Mouse (Mus musculus) CH12.LX (cell line): ENCODE measurements around the gene Imp3. TPM values are rescaled to one million over a fixed set of nuclear protein-coding genes. Genes with fewer than 3 reads are reported as not detected.
A peak's percentile ranks its signal among the peaks of the same experiment; 100 is the strongest.

ENCODE experiments used
- DNase-seq: peaks from one replicate; pipeline ENCODE4 v3.0.0-alpha.2; 2013; ENCODE audit errors: extremely low read depth
- H3K27ac ChIP-seq: 2 replicates; pipeline ENCODE4 v1.5.1; 2012; ENCODE audit warnings: low read depth, mild to moderate bottlenecking, control low read depth, moderate library complexity; ENCODE audit not compliant: insufficient read depth
- H3K27me3 ChIP-seq: replicated peaks from 2 replicates; pipeline ENCODE3; 2012; ENCODE audit warnings: inconsistent platforms
- H3K36me3 ChIP-seq, 2 experiments: replicated peaks in 1 of 2; 2 replicates each; pipeline versions ENCODE3 to v1.6.1; 2012; ENCODE audit warnings: inconsistent platforms in 1 of 2, low read length in 1 of 2, mild to moderate bottlenecking in 1 of 2, mixed read lengths in 1 of 2, moderate library complexity in 1 of 2; ENCODE audit not compliant: control insufficient read depth in 1 of 2, insufficient read depth in 1 of 2
- H3K4me1 ChIP-seq, 2 experiments: 2 replicates each; pipeline ENCODE4 v1.6.1; 2012; ENCODE audit warnings: inconsistent platforms in 1 of 2, moderate library complexity in 1 of 2; ENCODE audit not compliant: insufficient read depth in 2 of 2, control insufficient read depth in 1 of 2
- H3K4me2 ChIP-seq: 2 replicates; pipeline ENCODE4 v1.6.1; 2012; ENCODE audit warnings: low read depth, mild to moderate bottlenecking, control low read depth; ENCODE audit not compliant: poor library complexity, insufficient read depth, severe bottlenecking
- H3K4me3 ChIP-seq, 3 experiments: fragments of 150-350 bp in 1 of 3; sonication (generic) in 1 of 3; replicated peaks in 1 of 3; 2 replicates each; pipeline versions ENCODE3 to v1.5.1; 2011 to 2012; ENCODE audit warnings: low read depth in 2 of 3, low read length in 2 of 3, mild to moderate bottlenecking in 2 of 3, moderate library complexity in 2 of 3, control low read depth in 1 of 3, improper control_type of control experiment in 1 of 3, inconsistent platforms in 1 of 3, mixed read lengths in 1 of 3; ENCODE audit not compliant: poor library complexity in 1 of 3
- H3K79me2 ChIP-seq: replicated peaks from 2 replicates; pipeline ENCODE4 v1.6.1; 2012; ENCODE audit warnings: mild to moderate bottlenecking, moderate library complexity; ENCODE audit not compliant: control insufficient read depth, poor library complexity, insufficient read depth, severe bottlenecking; ENCODE audit errors: extremely low read depth
- H3K9ac ChIP-seq: 2 replicates; pipeline ENCODE4 v1.6.1; 2012; ENCODE audit warnings: low read depth, mild to moderate bottlenecking, control low read depth, moderate library complexity; ENCODE audit not compliant: insufficient read depth
- H3K9me3 ChIP-seq: replicated peaks from 2 replicates; pipeline ENCODE3; 2012; ENCODE audit warnings: low read length, inconsistent platforms, mixed read lengths
- BHLHE40 ChIP-seq: IDR thresholded peaks from 2 replicates; pipeline ENCODE4 v1.6.1; 2011; ENCODE audit warnings: mild to moderate bottlenecking, low read depth, low read length, improper control_type of control experiment
- CHD1 ChIP-seq: IDR thresholded peaks from 2 replicates; pipeline ENCODE4 v1.6.1; 2012; ENCODE audit warnings: low read depth, low read length, improper control_type of control experiment, inconsistent platforms
- E2F4 ChIP-seq: IDR thresholded peaks from 2 replicates; pipeline ENCODE4 v1.6.1; 2011; ENCODE audit warnings: low read depth, low read length, improper control_type of control experiment; ENCODE audit not compliant: insufficient replicate concordance
- EP300 ChIP-seq: IDR thresholded peaks from 2 replicates; pipeline ENCODE4 v1.6.1; 2011; ENCODE audit warnings: low read length, improper control_type of control experiment
- ETS1 ChIP-seq: conservative IDR thresholded peaks from 2 replicates; pipeline ENCODE4 v1.6.1; 2012; ENCODE audit warnings: low read depth, mild to moderate bottlenecking, inconsistent platforms, low read length, improper control_type of control experiment, moderate library complexity
- GABPA ChIP-seq: IDR thresholded peaks from 2 replicates; pipeline ENCODE4 v1.6.1; 2012; ENCODE audit warnings: low read depth, low read length, improper control_type of control experiment, inconsistent platforms; ENCODE audit not compliant: insufficient replicate concordance
- HCFC1 ChIP-seq: IDR thresholded peaks from 2 replicates; pipeline ENCODE4 v1.6.1; 2012; ENCODE audit warnings: low read depth, mild to moderate bottlenecking, inconsistent platforms, low read length, improper control_type of control experiment
- IRF4 ChIP-seq: IDR thresholded peaks from 2 replicates; pipeline ENCODE4 v1.6.1; 2014; ENCODE audit warnings: low read depth, mild to moderate bottlenecking, inconsistent platforms, low read length, improper control_type of control experiment
- MAFK ChIP-seq: IDR thresholded peaks from 2 replicates; pipeline ENCODE4 v1.6.1; 2011; ENCODE audit warnings: low read length, improper control_type of control experiment; ENCODE audit not compliant: insufficient replicate concordance
- MAZ ChIP-seq: IDR thresholded peaks from 2 replicates; pipeline ENCODE4 v1.6.1; 2012; ENCODE audit warnings: low read depth, mild to moderate bottlenecking, inconsistent platforms, low read length, improper control_type of control experiment, moderate library complexity
- MXI1 ChIP-seq: IDR thresholded peaks from 2 replicates; pipeline ENCODE4 v1.6.1; 2011; ENCODE audit warnings: mild to moderate bottlenecking, low read depth, low read length, improper control_type of control experiment
- NRF1 ChIP-seq: IDR thresholded peaks from 2 replicates; pipeline ENCODE4 v1.6.1; 2014; ENCODE audit warnings: low read depth, mild to moderate bottlenecking, inconsistent platforms, low read length, improper control_type of control experiment, moderate library complexity
- PAX5 ChIP-seq: IDR thresholded peaks from 2 replicates; pipeline ENCODE4 v1.6.1; 2012; ENCODE audit warnings: low read length, inconsistent platforms, mixed read lengths
- POLR2A ChIP-seq: IDR thresholded peaks from 2 replicates; pipeline ENCODE4 v1.6.1; 2011; ENCODE audit warnings: low read depth, mild to moderate bottlenecking, improper control_type of control experiment, low read length
- POLR2AphosphoS2 ChIP-seq: IDR thresholded peaks from 2 replicates; pipeline ENCODE4 v1.6.1; 2011; ENCODE audit warnings: low read depth, low read length, improper control_type of control experiment
- RAD21 ChIP-seq: IDR thresholded peaks from 2 replicates; pipeline ENCODE4 v1.6.1; 2011; ENCODE audit warnings: low read depth, mild to moderate bottlenecking, low read length, improper control_type of control experiment, moderate library complexity
- RCOR1 ChIP-seq: conservative IDR thresholded peaks from 2 replicates; pipeline ENCODE4 v1.6.1; 2012; ENCODE audit warnings: low read depth, mild to moderate bottlenecking, inconsistent platforms, low read length, improper control_type of control experiment
- SIN3A ChIP-seq: IDR thresholded peaks from 2 replicates; pipeline ENCODE4 v1.6.1; 2012; ENCODE audit warnings: low read length, improper control_type of control experiment, inconsistent platforms
- TBP ChIP-seq: conservative IDR thresholded peaks from 2 replicates; pipeline ENCODE4 v1.6.1; 2011; ENCODE audit warnings: low read depth, low read length, improper control_type of control experiment
- UBTF ChIP-seq: IDR thresholded peaks from 2 replicates; pipeline ENCODE4 v1.6.1; 2012; ENCODE audit warnings: low read depth, mild to moderate bottlenecking, inconsistent platforms, low read length, improper control_type of control experiment, moderate library complexity
- USF1 ChIP-seq: IDR thresholded peaks from 2 replicates; pipeline ENCODE4 v1.6.1; 2014; ENCODE audit warnings: low read depth, mild to moderate bottlenecking, inconsistent platforms, low read length, improper control_type of control experiment
- USF2 ChIP-seq: conservative IDR thresholded peaks from 2 replicates; pipeline ENCODE4 v1.6.1; 2011; ENCODE audit warnings: low read depth, low read length, improper control_type of control experiment
- ZC3H11A ChIP-seq: IDR thresholded peaks from 2 replicates; pipeline ENCODE4 v1.6.1; 2012; ENCODE audit warnings: low read depth, mild to moderate bottlenecking, inconsistent platforms, low read length, improper control_type of control experiment
- ZKSCAN1 ChIP-seq: IDR thresholded peaks from 2 replicates; pipeline ENCODE4 v1.6.1; 2012; ENCODE audit warnings: low read depth, inconsistent platforms, low read length, improper control_type of control experiment, borderline replicate concordance
- dilution Hi-C: fragments of 300-500 bp; cut with MboI; formaldehyde crosslinking; loops from 2 replicates; pipeline ENCODE4 v1.14.3; 2020; ENCODE audit warnings: low sequenced_read_pairs; ENCODE audit not compliant: extremely low pct_unique_long_range_greater_than_20kb, extremely low pct_ligation_motif_present
- in situ Hi-C: fragments of 300-500 bp; cut with MboI; formaldehyde crosslinking; loops from 3 replicates; pipeline ENCODE4 v1.14.3; 2019; ENCODE audit warnings: low sequenced_read_pairs, low pct_ligation_motif_present, low pct_unique_long_range_greater_than_20kb, mixed read lengths
- polyA plus RNA-seq: library from polyadenylated mRNA; unstranded; fragments of >175 nt; gene quantifications from 2 replicates; pipeline ENCODE4 v1.2.1, GENCODE M21; 2012; ENCODE audit warnings: low read depth; ENCODE audit not compliant: insufficient read length
- total RNA-seq, 2 experiments: library from RNA; depleted of rRNA; stranded (reverse); fragments of 300-350 nt in 1 of 2; fragments of >200 nt in 1 of 2; gene quantifications; 2 replicates each; pipeline ENCODE4 v1.2.3; 2012 to 2014

Gene Imp3
- total and polyA plus RNA-seq, 3 experiments: 134 to 197 (median 165) TPM

DNA sequence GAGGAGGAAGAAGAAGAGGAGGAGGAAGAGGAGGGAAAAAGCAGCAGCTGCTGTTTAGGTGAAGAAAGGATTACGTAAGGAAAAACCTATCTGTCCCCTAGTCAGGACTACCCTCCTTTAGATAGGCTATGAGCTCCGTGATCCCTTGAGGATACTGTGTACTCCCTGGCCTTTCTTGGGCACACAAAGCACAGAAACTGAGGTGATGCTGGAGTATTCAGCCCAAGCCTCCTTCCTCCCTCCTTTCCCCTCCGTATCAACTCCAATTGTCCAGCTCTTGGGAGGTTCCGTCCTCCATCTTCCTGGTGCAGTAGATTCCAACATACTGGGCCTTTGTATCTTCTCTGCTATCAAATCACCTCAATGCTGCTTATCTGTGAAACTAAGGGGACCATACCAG, 14.5 kb upstream of the Imp3 start:
- in situ Hi-C loops: no loop called here
- peaks cover 8 to 62% of the 10 kb centered on the region in 2 experiments for H3K36me3 ChIP-seq
- H3K27me3 ChIP-seq: no peaks in the 10 kb centered on the region
- H3K4me2 ChIP-seq: no peak overlapping the region
- no peaks in the 10 kb centered on the region for H3K79me2 ChIP-seq
- dilution Hi-C loops: no loop called here
- peaks cover 17 to 27% of the 10 kb centered on the region in 2 experiments for H3K4me1 ChIP-seq
- no peak overlapping the region for H3K9ac ChIP-seq
- no peak for TF ChIP-seq HCFC1
- peaks cover 6% of the 10 kb centered on the region for H3K9me3 ChIP-seq
- no peak overlapping the region for H3K27ac ChIP-seq
- no peak overlapping the region for H3K4me3 ChIP-seq
- DNase-seq: no peak

DNA sequence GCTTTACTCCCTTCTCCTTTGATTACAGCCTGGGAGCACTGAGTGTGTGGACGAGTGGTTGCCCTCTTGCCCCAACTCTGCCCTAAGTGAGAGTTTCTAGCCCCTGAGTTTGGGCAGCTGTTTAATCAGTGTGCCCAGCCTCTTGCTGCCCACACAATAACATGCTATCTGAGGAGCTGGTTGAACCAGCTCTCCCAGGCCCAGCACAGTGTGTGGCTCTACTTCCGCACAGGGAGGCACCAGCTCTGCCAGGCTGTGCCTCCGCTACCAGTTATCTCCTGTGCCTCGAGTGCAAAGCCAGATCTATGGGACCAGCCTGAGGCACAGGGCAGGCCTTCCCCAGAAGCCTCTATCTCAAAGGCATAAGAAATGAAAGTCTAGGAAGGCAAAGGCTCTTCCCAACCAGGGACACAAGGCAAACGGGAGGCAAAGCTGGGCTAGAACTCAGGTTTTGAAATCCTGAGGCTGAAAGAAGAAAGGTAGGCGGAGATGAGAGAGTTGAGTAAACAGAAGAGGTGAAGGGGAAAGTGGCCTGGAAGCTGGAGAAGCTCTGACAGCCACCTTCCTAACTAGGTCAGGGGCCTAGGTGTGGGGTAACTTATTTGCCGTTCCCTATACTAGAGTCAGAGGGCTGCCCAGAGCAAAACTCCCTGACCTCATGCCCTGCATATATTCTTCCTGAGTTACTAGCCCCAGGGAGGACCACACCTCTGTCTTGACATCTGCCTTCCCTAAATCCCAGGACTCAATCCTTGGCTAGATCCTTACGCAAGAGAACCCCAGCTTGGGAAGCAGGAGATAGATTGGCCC, 13.2 kb upstream of the Imp3 start:
- Histone ChIP-seq H3K9me3 (peaks cover 6% of the 10 kb centered on the region), H3K36me3 (peaks cover 3 to 51% of the 10 kb centered on the region in 2 experiments), H3K27ac (no peak overlapping the region), H3K4me3 (no peak overlapping the region), H3K4me1 (peaks cover 17 to 34% of the 10 kb centered on the region in 2 experiments), H3K9ac (0 out of 2 replicates have a peak overlapping the region, but pooled peaks have one; percentile 3), H3K4me2 (0 out of 2 replicates have a peak overlapping the region, but pooled peaks have one; percentile 19), H3K27me3 (peaks cover 6% of the 10 kb centered on the region), H3K79me2 (no peaks in the 10 kb centered on the region)
- no peak for DNase-seq
- dilution Hi-C loops: no loop called here
- in situ Hi-C loops: no loop called here
- TF ChIP-seq RCOR1 (no peak), MXI1 (no peak), POLR2AphosphoS2 (no peak)

DNA sequence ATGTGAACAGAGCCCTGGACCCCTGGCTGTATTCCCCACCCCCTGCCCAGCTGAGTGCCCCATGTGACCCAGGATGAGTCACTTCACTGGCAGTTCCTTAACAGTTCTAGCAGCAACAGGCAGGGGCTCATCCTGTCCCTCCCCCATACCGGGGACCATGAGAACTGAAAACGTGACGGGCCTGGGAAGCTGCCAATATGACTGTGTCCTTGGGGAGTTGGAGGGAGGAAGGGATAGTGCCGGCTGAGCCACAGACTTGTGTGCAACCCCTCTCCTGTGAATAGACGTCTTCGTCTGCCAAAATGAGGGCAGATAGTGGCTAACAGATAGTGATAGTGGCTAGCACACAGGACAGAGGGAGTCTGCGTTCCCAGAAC, 12.6 kb upstream of the Imp3 start:
- DNase-seq: no peak
- H3K27me3 ChIP-seq: peaks cover 11% of the 10 kb centered on the region
- peaks cover 17 to 34% of the 10 kb centered on the region in 2 experiments for H3K4me1 ChIP-seq
- in situ Hi-C loops: no loop called here
- peaks cover 3 to 48% of the 10 kb centered on the region in 2 experiments for H3K36me3 ChIP-seq
- H3K79me2 ChIP-seq: no peaks in the 10 kb centered on the region
- dilution Hi-C loops: no loop called here
- no peak overlapping the region for H3K9ac ChIP-seq
- peaks cover 6% of the 10 kb centered on the region for H3K9me3 ChIP-seq
- 0 out of 2 replicates have a peak overlapping the region, but pooled peaks have one; percentile 19 for H3K4me2 ChIP-seq
- no peak overlapping the region for H3K4me3 ChIP-seq
- TF ChIP-seq E2F4: no peak
- peak; percentile 69 for TF ChIP-seq USF1
- no peak for TF ChIP-seq SIN3A
- no peak for TF ChIP-seq MAFK
- TF ChIP-seq MAZ: no peak
- peak; percentile 57 for TF ChIP-seq ETS1
- TF ChIP-seq PAX5: no peak
- TF ChIP-seq ZKSCAN1: no peak
- TF ChIP-seq ZC3H11A: no peak
- TF ChIP-seq RCOR1: no peak
- no peak for TF ChIP-seq MXI1
- TF ChIP-seq GABPA: no peak
- 0 out of 2 replicates have a peak, but pooled peaks have one; percentile 38 for TF ChIP-seq IRF4
- no peak for TF ChIP-seq EP300
- no peak for TF ChIP-seq POLR2A
- TF ChIP-seq TBP: no peak
- no peak for TF ChIP-seq UBTF
- no peak for TF ChIP-seq CHD1
- TF ChIP-seq HCFC1: no peak
- TF ChIP-seq USF2: peak; percentile 43
- peak; percentile 73 for TF ChIP-seq BHLHE40
- TF ChIP-seq NRF1: no peak
- no peak for TF ChIP-seq RAD21
- no peak for TF ChIP-seq POLR2AphosphoS2
- no peak overlapping the region for H3K27ac ChIP-seq
